Mouse (Mus musculus): ENCODE measurements at regions not wholly inside any gene's neighbourhood (a gene's known extent, or its start where the extent isn't known, plus 50 kb on each side); places are given as distances from the start of the nearest gene placed in this dataset.

DNA sequence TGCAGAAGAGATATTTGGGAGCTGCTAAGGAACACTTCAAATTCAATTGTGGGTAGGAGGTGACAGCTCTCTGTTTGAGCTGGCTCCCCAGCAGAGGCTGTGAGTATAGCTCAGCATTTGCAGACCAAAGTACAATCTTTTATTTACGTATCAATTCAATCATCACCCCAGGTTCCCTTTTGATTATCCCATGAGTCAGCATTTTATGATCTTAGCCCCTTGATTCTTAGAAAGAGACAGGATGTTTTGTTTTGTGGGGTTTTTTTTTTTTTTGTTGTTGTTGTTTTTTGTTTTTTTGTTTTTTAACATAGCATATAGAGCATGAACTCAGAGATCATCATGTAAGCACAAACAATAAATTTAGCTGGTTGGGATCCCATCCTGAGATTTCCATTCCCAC is 267.1 kb downstream of the Cdh9 start:
- no peak for DNase-seq
- Histone ChIP-seq H3K4me3 (ENCODE audit: low read depth, low read length) (no peak overlapping the region), H3K4me2 (no peak overlapping the region), H3K36me3 (ENCODE audit: insufficient read depth) (no peaks in the 10 kb centered on the region), H3K27ac (ENCODE audit: low read depth) (no peak overlapping the region), H3K9ac (no peak overlapping the region), H3K9me3 (ENCODE audit: low read depth, low read length) (no peaks in the 10 kb centered on the region), H3K27me3 (ENCODE audit: insufficient read depth, low read length) (no peaks in the 10 kb centered on the region), H3K4me1 (ENCODE audit: insufficient read depth) (no peaks in the 10 kb centered on the region)
- ATAC-seq (ENCODE audit: insufficient read depth) = no peak
- 76% methylated on average over 1 of the region's 1 CpGs for whole genome bisulfite sequencing
- no peak for TF ChIP-seq CTCF (IDR thresholded peaks at IDR 0.05; ENCODE audit: low read depth)

DNA sequence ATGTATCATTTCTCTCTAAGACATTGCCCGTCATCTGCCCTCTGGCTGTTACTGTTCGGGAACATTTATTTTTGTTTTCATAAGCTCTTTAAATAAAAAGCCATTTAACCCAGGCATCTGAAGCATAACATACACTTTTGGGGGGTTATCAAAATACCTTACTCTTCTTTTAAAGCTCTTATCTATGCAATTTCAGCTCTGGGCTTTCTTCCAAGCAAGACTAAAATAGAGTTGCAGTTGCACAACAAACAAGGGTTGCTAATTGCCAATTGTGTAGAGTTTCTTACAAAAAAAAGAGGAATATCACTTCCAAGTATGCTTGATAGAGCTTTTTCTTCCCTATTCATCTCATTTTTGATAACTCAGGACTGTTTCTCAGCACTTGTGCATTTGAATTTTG is 277.6 kb downstream of the Cdh9 start:
- H3K4me2 ChIP-seq = no peak overlapping the region
- no peaks in the 10 kb centered on the region for H3K4me1 ChIP-seq (ENCODE audit: insufficient read depth)
- no peak for TF ChIP-seq CTCF (IDR thresholded peaks at IDR 0.05; ENCODE audit: low read depth)
- no peaks in the 10 kb centered on the region for H3K9me3 ChIP-seq (ENCODE audit: low read depth, low read length)
- 54% methylated on average over 2 of the region's 2 CpGs for WGBS
- H3K9ac ChIP-seq = no peak overlapping the region
- DNase-seq = peak; percentile 15
- no peak overlapping the region for H3K4me3 ChIP-seq (ENCODE audit: low read depth, low read length)
- H3K36me3 ChIP-seq (ENCODE audit: insufficient read depth) = no peaks in the 10 kb centered on the region
- H3K27ac ChIP-seq (ENCODE audit: low read depth) = no peak overlapping the region
- H3K27me3 ChIP-seq (ENCODE audit: insufficient read depth, low read length) = no peaks in the 10 kb centered on the region
- no peak for ATAC-seq (ENCODE audit: insufficient read depth)

DNA sequence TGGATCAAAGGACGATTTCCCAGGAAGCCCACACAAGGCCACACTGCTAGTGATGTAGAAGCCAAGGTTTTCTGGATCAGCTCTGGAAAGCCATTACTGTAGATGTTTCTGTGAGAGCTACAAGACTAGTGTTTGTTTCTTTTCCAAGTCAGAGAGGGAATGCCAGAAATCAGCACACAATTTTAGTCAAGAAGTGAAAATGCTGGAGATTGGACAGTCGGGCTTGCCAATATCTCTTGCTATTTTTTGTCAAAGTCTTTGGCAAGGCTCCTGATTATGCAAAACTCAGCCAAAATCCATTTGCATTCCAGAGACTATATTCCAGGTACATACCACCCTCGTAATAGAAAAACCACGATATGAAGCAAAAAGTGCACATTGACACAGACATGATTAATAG is 279.3 kb downstream of the Cdh9 start:
- Histone ChIP-seq H3K27me3 (ENCODE audit: insufficient read depth, low read length) (no peaks in the 10 kb centered on the region), H3K27ac (ENCODE audit: low read depth) (no peak overlapping the region), H3K4me1 (ENCODE audit: insufficient read depth) (no peaks in the 10 kb centered on the region), H3K4me2 (no peak overlapping the region), H3K4me3 (ENCODE audit: low read depth, low read length) (no peak overlapping the region), H3K9ac (no peak overlapping the region), H3K9me3 (ENCODE audit: low read depth, low read length) (no peaks in the 10 kb centered on the region), H3K36me3 (ENCODE audit: insufficient read depth) (no peaks in the 10 kb centered on the region)
- DNase-seq = no peak
- no peak for TF ChIP-seq CTCF (IDR thresholded peaks at IDR 0.05; ENCODE audit: low read depth)
- WGBS = 82% methylated on average over 4 of the region's 4 CpGs
- ATAC-seq (ENCODE audit: insufficient read depth) = no peak

DNA sequence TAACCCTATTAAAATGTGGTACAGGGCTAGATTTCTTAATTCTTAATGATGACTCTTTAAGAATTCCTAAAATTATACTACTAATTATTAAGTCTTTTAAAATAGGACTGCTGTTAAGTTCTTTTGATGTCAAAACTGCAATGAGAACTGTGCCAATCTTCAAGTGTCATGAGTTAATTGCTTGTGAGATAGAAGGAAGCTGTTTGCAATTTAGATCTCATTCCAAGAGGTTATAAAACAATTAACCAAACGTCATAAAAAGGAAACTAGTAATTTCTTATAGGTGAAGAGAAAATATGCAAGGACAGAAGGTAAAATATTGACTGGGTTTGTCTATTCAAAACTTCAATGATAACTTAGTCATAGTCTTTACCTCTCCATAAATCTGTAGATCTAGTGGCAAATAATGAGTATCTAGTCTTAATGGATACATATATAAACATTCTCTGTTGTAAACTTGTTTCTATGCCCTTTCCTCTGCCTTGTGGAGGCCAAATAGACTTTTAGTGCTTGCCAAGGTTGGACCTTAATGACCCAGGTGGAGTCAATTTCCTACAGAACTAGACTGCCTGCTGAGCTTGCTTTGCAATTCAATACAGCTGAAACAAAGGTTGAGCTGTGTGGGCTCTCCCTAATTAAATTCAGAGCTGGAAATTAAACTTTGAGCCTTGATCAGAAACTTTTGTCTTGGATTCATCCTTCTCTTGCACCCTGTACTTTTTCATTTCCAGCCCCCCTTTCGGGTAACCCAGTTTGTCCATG is 320.5 kb downstream of the Cdh9 start:
- DNase-seq (no peak), ATAC-seq (ENCODE audit: insufficient read depth) (no peak)

DNA sequence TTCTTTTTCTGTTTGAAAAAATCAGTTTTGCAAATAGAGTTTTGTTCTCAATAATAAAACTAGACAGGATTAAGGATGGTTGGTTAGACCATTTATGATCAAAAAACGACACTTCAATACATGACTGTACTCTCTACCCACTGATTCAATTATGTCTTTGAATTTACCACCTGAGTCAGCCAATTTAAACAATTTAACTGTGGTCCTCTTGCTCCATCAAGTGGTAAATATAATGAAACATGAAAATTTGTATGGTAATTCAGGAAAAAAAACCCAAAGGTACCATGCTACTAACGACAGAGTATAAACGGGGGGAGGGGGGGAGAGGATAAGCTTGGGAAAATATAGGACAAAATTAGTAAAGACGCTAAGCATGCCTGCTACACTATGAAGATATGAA is 341.2 kb downstream of the Cdh9 start:
- WGBS = 81% methylated on average over 4 of the region's 4 CpGs
- H3K4me2 ChIP-seq = no peak overlapping the region
- no peak overlapping the region for H3K27ac ChIP-seq (ENCODE audit: low read depth)
- H3K9me3 ChIP-seq (ENCODE audit: low read depth, low read length) = no peaks in the 10 kb centered on the region
- DNase-seq (no peak), ATAC-seq (ENCODE audit: insufficient read depth) (no peak)
- no peak overlapping the region for H3K4me3 ChIP-seq (ENCODE audit: low read depth, low read length)
- TF ChIP-seq CTCF (IDR thresholded peaks at IDR 0.05; ENCODE audit: low read depth) = no peak
- no peaks in the 10 kb centered on the region for H3K27me3 ChIP-seq (ENCODE audit: insufficient read depth, low read length)
- no peaks in the 10 kb centered on the region for H3K4me1 ChIP-seq (ENCODE audit: insufficient read depth)
- H3K36me3 ChIP-seq (ENCODE audit: insufficient read depth) = no peaks in the 10 kb centered on the region
- H3K9ac ChIP-seq = no peak overlapping the region

More for the DNA sequence above, 320.5 kb downstream of the Cdh9 start:
- H3K27me3 ChIP-seq (ENCODE audit: insufficient read depth, low read length) = no peaks in the 10 kb centered on the region
- no peaks in the 10 kb centered on the region for H3K4me1 ChIP-seq (ENCODE audit: insufficient read depth)
- no peak for TF ChIP-seq CTCF (IDR thresholded peaks at IDR 0.05; ENCODE audit: low read depth)
- H3K9me3 ChIP-seq (ENCODE audit: low read depth, low read length) = no peaks in the 10 kb centered on the region
- H3K36me3 ChIP-seq (ENCODE audit: insufficient read depth) = no peaks in the 10 kb centered on the region
- 54% methylated on average over 2 of the region's 2 CpGs for WGBS
- no peak overlapping the region for H3K4me2 ChIP-seq
- H3K9ac ChIP-seq = no peak overlapping the region
- no peak overlapping the region for H3K27ac ChIP-seq (ENCODE audit: low read depth)
- no peak overlapping the region for H3K4me3 ChIP-seq (ENCODE audit: low read depth, low read length)

DNA sequence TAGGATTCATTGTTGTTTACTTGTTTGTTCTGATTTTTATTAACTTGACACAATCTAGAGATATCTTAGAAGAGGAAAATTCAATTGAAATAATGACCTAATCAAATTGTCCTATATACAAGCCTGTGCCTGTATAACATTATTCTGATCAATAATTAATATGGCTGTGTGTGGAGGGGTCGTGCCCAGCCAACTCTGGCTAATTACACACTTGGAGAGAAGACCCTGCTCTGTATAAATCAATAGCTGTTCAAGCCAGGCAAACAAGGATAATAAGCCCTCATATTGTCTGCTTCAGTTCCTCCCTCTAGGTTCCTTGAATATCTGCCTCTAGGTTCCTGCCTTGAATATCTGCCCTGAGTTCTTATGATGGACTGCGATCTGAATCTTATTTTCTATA is 355.5 kb downstream of the Cdh9 start:
- no peak for TF ChIP-seq CTCF (IDR thresholded peaks at IDR 0.05; ENCODE audit: low read depth)
- Histone ChIP-seq H3K9ac (no peak overlapping the region), H3K27me3 (ENCODE audit: insufficient read depth, low read length) (no peaks in the 10 kb centered on the region), H3K27ac (ENCODE audit: low read depth) (no peak overlapping the region), H3K36me3 (ENCODE audit: insufficient read depth) (no peaks in the 10 kb centered on the region), H3K4me2 (no peak overlapping the region), H3K9me3 (ENCODE audit: low read depth, low read length) (no peaks in the 10 kb centered on the region), H3K4me1 (ENCODE audit: insufficient read depth) (no peaks in the 10 kb centered on the region), H3K4me3 (ENCODE audit: low read depth, low read length) (no peak overlapping the region)
- no peak for DNase-seq
- ATAC-seq (ENCODE audit: insufficient read depth) = no peak
- 79% methylated on average over 2 of the region's 2 CpGs for WGBS

DNA sequence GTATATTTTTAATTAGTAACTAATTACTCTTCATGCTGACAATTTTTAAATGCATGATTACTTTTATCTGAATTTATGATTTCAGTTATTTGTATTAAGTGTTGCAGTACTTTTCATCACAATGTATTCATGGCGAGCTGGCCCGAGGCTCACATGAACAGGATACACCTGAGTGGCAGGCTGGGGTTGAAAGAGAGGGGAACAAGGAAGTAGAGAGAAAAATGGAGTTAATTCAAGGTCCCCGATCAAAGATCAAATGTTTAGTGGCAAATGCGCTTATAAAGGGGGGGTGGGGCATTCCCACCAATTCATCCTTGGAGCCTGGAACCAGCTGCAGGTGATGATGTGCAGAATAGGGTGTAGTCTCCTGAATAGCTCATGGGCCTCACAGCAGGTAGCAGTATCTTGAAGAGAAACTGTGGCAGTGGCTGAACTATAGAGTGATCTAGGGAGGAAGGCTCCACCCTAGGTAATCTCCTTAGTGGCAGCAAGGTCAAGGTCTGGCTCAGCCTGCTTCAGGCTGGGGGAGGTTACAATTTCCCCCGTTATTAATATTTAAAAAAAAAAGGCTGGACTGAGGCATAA is 360.2 kb downstream of the Cdh9 start:
- no peak for TF ChIP-seq CTCF (IDR thresholded peaks at IDR 0.05; ENCODE audit: low read depth)
- Histone ChIP-seq H3K36me3 (ENCODE audit: insufficient read depth) (no peaks in the 10 kb centered on the region), H3K4me1 (ENCODE audit: insufficient read depth) (no peaks in the 10 kb centered on the region), H3K27ac (ENCODE audit: low read depth) (no peak overlapping the region), H3K27me3 (ENCODE audit: insufficient read depth, low read length) (no peaks in the 10 kb centered on the region), H3K9ac (no peak overlapping the region), H3K9me3 (ENCODE audit: low read depth, low read length) (no peaks in the 10 kb centered on the region), H3K4me2 (no peak overlapping the region), H3K4me3 (ENCODE audit: low read depth, low read length) (no peak overlapping the region)
- ATAC-seq (ENCODE audit: insufficient read depth) (no peak), DNase-seq (no peak)
- 90% methylated on average over 5 of the region's 5 CpGs for WGBS

Data from lung, embryonic 14.5 days (tissue).